Mouse (Mus musculus): ENCODE measurements around the gene Ccdc141.

DNA sequence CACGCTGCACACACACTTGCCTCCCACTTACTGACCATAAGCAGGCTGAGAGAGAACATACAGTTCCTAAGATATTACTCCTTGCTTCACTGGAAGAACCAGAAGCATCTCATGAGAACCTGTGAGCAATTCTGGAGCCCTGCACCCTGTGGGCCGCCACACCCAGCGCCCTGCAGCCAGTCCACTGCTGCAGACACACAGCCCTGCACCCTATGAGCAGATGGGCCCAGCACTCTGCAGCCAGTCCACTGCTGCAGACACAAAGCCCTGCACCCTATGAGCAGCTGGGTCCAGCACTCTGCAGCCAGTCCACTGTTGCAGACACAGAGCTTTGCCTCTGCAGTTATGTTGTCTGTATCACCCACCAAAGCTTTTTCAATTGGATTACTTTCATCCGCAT lies 29.9 kb upstream of the Ccdc141 start:
- TF ChIP-seq POLR2A (IDR thresholded peaks at IDR 0.05; ENCODE audit: low read depth, low read length) (no peak), CTCF (IDR thresholded peaks at IDR 0.05; ENCODE audit: borderline replicate concordance, insufficient read depth, low read length) (no peak)
